Mouse (Mus musculus): ENCODE measurements around the gene Prss40.

Prss40 gene

GRCm38 (mm10) chr1:34560843-34561242 is at the start of gene Prss40:
TSS of gene Prss40 (minus strand) at chr1:34560943.
- DNase-seq (ENCODE audit: low read depth, low spot score), result no peak

DNA sequence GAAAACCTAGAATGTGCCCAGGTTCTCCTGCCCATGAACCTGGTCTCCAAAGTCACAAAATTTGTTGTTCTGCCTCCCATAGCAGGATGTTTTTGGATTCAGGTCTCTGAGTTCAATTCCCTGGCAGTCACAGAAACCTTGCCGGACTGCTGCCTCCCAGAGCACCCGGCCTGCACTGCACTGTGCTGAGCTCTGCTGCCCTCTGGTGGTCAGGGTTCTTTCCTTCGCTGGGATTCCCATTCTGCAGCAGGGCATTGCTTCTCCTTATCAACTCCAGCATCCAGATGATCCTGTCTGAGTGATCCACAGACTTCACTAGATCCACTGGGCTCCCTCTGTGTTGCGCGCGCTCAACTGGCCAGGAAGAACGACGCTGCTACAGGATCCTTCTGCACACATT is 41.6 kb upstream of the Prss40 start:
- peak; percentile 63 for DNase-seq (ENCODE audit: low read depth, low spot score)

- no peak for DNase-seq (ENCODE audit: low read depth, low spot score)
Observed at GRCm38 (mm10) chr1:34601323-34602047, 40.7 kb upstream of the Prss40 start.

GRCm38 (mm10) chr1:34600000-34600399 is 39.3 kb upstream of the Prss40 start:
- no peak for DNase-seq (ENCODE audit: low read depth, low spot score)

DNA sequence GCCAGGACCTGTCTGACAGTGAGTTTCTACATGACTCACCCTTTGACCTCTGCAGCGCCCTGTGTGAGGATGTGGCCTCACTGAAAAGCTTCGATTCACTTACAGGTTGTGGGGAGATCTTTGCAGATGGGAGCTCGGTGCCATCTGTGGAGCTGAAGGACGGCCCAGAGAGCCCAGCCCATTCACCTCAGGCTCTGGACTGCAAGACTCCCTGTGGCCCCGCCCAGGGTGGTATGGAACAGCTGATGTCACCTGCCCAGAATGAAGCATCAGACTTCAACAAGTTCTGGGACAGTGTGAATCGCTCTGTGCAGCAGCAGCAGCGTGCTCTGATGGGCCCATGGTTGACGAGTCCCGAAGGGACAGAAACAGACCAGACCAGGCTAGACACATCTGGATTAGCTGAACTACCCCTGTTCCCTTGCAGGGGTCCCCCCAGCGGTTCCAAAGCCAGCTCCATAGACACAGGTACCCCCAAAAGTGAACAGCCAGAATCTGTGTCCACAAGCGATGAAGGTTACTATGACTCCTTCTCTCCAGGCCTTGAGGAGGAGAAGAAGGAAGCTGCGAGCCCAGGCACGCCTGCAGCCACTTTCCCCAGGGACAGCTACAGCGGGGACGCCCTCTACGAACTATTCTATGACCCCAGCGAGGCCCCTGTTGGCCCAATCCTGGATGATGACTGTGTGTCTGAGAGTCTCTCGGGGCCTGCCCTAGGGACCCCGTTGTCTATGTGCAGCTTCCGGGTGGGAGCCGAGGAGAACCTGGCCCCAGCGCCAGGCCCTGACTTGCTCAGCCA is 26.8 kb upstream of the Prss40 start:
- no peak for DNase-seq (ENCODE audit: low read depth, low spot score)

DNA sequence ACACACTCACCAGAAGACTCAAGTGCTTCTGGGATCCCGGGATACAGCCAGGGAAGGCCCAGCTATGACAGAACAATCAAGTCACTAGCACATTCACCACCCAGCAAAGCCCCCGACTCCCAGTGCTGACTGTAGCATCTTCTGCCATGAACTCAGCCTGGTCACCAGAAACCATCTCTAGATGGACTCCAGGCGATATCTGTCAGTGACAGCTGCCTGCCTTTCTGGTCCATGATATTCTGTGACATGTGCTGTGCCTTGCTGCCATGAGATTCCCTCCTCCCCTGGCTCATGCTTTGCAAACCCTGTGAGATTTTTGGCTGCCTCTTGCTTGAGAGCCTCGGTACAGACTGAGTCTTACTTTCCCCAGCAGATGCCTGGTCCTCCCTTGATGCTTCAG is 24.0 kb upstream of the Prss40 start:
- DNase-seq (ENCODE audit: low read depth, low spot score), result no peak

DNA sequence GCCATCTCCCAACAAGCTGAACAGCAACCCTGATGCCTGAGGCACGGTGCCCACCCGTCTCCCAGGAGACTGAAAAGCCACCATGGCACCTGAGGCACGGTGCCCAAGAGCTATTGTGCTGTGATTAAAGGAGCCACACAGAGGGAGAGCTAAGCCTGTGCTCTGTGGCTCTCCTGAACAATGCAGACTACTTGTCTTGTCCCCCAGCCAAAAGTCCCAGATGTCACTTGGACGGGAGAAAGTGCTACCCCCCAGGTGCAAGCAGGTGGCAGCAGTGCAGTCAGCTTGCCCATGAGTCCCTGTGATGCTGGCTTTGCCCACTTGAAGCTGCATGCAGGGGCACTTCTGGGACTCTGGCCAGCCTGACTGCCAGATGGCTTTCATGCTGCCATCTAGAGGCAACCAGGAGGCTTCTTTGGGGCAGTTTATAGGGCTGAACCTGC is 23.1 kb upstream of the Prss40 start:
- DNase-seq (ENCODE audit: low read depth, low spot score), result peak; percentile 27

- no peak for DNase-seq (ENCODE audit: low read depth, low spot score)
Observed at GRCm38 (mm10) chr1:34582218-34582617, 21.5 kb upstream of the Prss40 start.

DNA sequence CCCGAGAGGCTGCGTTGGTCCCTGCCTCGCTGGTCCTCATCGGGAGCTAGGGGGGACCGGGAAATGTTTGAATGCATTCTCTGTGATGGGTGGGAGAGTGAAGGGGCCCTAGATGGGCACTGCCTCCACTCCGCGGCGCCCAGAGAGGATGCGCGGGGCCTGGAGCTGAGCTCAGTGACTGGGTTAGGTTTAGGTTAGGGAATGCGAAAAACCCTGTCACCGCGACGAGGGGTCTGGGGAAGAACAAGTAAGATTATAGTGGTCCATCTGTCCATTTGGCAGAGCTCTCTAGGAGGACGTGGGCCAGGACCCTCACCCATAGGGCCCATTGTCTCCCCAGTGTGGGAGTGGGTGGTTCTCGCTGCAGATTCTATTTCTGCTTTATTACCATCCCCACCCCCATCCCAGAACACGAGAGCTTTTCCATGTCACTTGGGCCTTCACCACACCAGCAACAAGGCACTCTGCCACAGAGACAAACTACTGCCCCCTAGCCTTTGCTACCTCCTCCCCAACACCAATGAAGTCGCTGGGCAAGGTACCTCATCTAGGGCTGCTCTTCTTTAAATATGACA is 19.1 kb upstream of the Prss40 start:
- no peak for DNase-seq (ENCODE audit: low read depth, low spot score)

GRCm38 (mm10) chr1:34578851-34579781 is 18.4 kb upstream of the Prss40 start, which contains the start of gene Amer3:
TSS of gene Amer3 (plus strand) at chr1:34579657.
- DNase-seq (ENCODE audit: low read depth, low spot score), result no peak

DNA sequence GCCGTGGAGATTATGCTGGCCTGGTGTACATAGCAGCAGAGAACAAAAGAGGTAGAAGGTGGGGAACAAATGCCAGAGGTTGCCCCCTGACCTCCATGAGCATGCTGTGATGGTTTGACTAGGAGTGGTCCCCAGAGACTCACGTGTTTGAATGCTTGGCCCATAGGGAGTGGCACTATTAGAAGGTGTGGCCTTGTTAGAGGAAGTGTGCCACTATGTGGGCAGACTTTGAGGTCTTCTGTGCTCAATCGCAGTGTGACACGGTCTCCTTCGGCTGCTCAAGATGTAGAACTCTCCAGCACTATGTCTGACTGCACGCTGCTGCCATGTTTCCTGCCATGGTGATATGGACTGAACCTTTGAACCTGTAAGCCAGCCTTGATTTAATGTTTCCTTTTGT is 12.5 kb upstream of the Prss40 start:
- DNase-seq (ENCODE audit: low read depth, low spot score), result peak; percentile 29

DNA sequence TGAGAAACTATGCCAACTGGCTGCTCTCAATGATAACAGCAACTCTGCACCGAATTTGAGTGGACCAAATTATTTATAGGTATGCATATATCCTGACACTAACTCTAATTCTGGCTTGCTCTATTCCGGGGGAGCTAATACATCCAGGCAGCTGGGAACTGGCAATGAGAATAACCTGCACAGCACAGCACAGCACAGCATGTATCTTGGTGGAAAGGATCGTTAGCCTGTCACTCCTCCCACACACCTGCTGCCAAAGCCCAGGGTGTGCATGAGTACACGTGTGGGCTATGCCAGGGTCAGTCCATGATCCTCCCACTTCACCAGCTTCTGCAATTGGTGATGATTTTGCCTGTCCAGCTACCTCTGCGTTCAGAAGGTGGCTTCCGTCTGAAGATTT is 10.7 kb upstream of the Prss40 start:
- DNase-seq (ENCODE audit: low read depth, low spot score), result no peak

- DNase-seq (ENCODE audit: low read depth, low spot score), result peak; percentile 17
Observed at GRCm38 (mm10) chr1:34569876-34570275, 9.1 kb upstream of the Prss40 start.

DNA sequence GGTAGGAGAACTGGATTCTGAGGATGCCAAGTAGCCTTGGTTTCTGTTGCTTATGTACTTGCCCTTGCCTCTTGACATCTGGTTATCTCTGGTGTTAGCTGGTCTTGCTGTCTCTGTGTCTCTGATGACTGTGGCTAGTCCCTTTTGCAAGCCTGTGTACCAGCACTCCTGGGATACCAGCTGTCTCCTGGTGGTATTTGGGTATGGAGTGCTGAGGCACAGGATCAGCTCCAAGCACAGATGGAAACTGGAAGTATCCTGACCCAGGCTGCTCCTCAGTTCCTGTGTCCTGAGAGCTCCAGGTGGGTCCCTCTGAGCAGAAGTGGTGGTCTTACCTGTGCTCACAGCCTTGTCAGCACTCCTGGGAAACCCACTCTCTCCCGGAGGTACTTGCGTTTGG is 7.4 kb upstream of the Prss40 start:
- no peak for DNase-seq (ENCODE audit: low read depth, low spot score)

- DNase-seq (ENCODE audit: low read depth, low spot score), result peak; percentile 13
Observed at GRCm38 (mm10) chr1:34564383-34565045, 3.8 kb upstream of the Prss40 start.

DNA sequence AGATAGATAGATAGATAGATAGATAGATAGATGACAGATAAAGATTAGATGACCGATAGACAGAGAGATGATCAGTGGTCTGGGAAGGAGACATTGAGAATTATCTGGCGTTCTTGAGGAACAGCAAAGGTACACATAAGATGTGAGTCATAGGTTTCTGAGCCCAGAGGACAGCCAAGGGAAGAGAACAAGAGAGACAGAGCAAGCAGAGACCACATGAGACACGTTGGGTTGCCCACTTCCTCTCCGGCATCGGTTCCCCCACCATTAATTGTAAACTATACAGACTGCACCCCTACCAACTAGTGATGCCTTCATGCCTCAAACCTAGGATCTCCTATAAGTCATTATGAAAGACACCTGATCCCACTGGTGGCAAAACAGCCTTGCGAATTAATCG is 6.5 kb downstream of the Prss40 start:
- DNase-seq (ENCODE audit: low read depth, low spot score), result no peak

GRCm38 (mm10) chr1:34553690-34554089 is 7.1 kb downstream of the Prss40 start:
- no peak for DNase-seq (ENCODE audit: low read depth, low spot score)

GRCm38 (mm10) chr1:34547074-34547473 is 13.7 kb downstream of the Prss40 start:
- no peak for DNase-seq (ENCODE audit: low read depth, low spot score)

- DNase-seq (ENCODE audit: low read depth, low spot score), result peak; percentile 49
Observed at GRCm38 (mm10) chr1:34536767-34537485, 23.8 kb downstream of the Prss40 start.

GRCm38 (mm10) chr1:34536291-34536766 is 24.4 kb downstream of the Prss40 start:
- DNase-seq (ENCODE audit: low read depth, low spot score), result no peak
